Mouse (Mus musculus): ENCODE results near the gene Rtp3. TPM values are rescaled to one million over a fixed set of nuclear protein-coding genes. Genes with fewer than 3 reads are reported as not detected.

Rtp3 gene
- polyA plus RNA-seq, 2 experiments from 2014 or later: not detected

GRCm38 (mm10) chr9:110937506-110938490 lies 52.6 kb downstream of the Rtp3 start:
- ATAC-seq: no peak

GRCm38 (mm10) chr9:110935941-110936340 lies 54.4 kb downstream of the Rtp3 start:
- no peak for ATAC-seq

Other genes starting within 250 kb of the Rtp3 start
- not detected for gene Myl3, start 248.7 kb downstream of the Rtp3 start, polyA plus RNA-seq (2017; shearing (Covaris generic))
- not detected for gene Pth1r, start 243.4 kb downstream of the Rtp3 start, polyA plus RNA-seq (2017; shearing (Covaris generic))
- not detected for gene Prss42, start 192.4 kb downstream of the Rtp3 start, polyA plus RNA-seq (2017; shearing (Covaris generic))
- gene Prss44, start 176.6 kb downstream of the Rtp3 start, polyA plus RNA-seq (2017; shearing (Covaris generic)): not detected
- not detected for gene Prss43, start 163.9 kb downstream of the Rtp3 start, polyA plus RNA-seq (2017; shearing (Covaris generic))
- gene Prss45, start 156.0 kb downstream of the Rtp3 start, polyA plus RNA-seq (2017; shearing (Covaris generic)): not detected
- gene Prss46, start 146.1 kb downstream of the Rtp3 start, polyA plus RNA-seq (2017; shearing (Covaris generic)): not detected
- gene Prss50, start 132.6 kb downstream of the Rtp3 start, polyA plus RNA-seq (2017; shearing (Covaris generic)): not detected
- 10 to 100 TPM; 17.4 to 29.4 TPM for gene Als2cl, start 110.7 kb downstream of the Rtp3 start, polyA plus RNA-seq (2017; shearing (Covaris generic))
- 1 to 10 TPM; 2.5 to 3.5 TPM for gene Tmie, start 110.5 kb downstream of the Rtp3 start, polyA plus RNA-seq (2017; shearing (Covaris generic))
- gene Fam240a, start 73.7 kb downstream of the Rtp3 start, polyA plus RNA-seq (2017; shearing (Covaris generic)): under 1 TPM in 1 of 2 experiments, not detected in 1; 0.69 TPM
- 1 to 10 TPM in 1 of 2 experiments, under 1 TPM in 1; 0.22 to 1.2 TPM for gene Tdgf1, start 44.4 kb downstream of the Rtp3 start, polyA plus RNA-seq (2017; shearing (Covaris generic))
- gene Lrrc2, start 39.0 kb downstream of the Rtp3 start, polyA plus RNA-seq (2017; shearing (Covaris generic)): under 1 TPM in 1 of 2 experiments, not detected in 1; 0.12 TPM
- under 1 TPM in 1 of 2 experiments, not detected in 1; 0.76 TPM for gene Ltf, start 28.7 kb upstream of the Rtp3 start, polyA plus RNA-seq (2017; shearing (Covaris generic))
- gene Ccrl2, start 66.9 kb upstream of the Rtp3 start, polyA plus RNA-seq (2017; shearing (Covaris generic)): 10 to 100 TPM; 25.6 to 26.3 TPM
- gene Lrrfip2, start 127.0 kb upstream of the Rtp3 start, polyA plus RNA-seq (2017; shearing (Covaris generic)): 1 to 10 TPM; 8.2 to 9.6 TPM